Mouse (Mus musculus) spleen, postnatal 14 days (tissue): ENCODE results near the gene Itfg1.
A peak's percentile ranks its signal among the peaks of the same experiment; 100 is the strongest.
"Not testable (repeated sequence)": the region's sequence is repeated elsewhere in the genome, so short reads cannot be mapped to it uniquely, and the experiment has no call there.

Experiments used
- DNase-seq, 2 experiments: peaks; one replicate each; pipeline ENCODE4 v3.0.0; 2021 to 2022; ENCODE audit warnings: low spot score in 2 of 2

Itfg1 gene

GRCm38 (mm10) chr8:85840657-85841488 is at the start of gene Itfg1, which contains the start of gene Phkb:
Gene Itfg1 (minus strand): TSS chr8:85840921.
Gene Phkb (plus strand): TSS chr8:85840959.
- peak; percentile 77 to 90 for DNase-seq

GRCm38 (mm10) chr8:85884811-85885210 is 44.1 kb upstream of the Itfg1 start:
- no peak for DNase-seq

- no peak for DNase-seq
Observed at GRCm38 (mm10) chr8:85879624-85880023, 38.9 kb upstream of the Itfg1 start.

GRCm38 (mm10) chr8:85877976-85878375 is 37.3 kb upstream of the Itfg1 start:
- DNase-seq: no peak

- DNase-seq: no peak
Observed at GRCm38 (mm10) chr8:85871660-85872059, 30.9 kb upstream of the Itfg1 start.

GRCm38 (mm10) chr8:85862381-85862780 is 21.7 kb upstream of the Itfg1 start:
- DNase-seq: no peak

GRCm38 (mm10) chr8:85860612-85861011 is 19.9 kb upstream of the Itfg1 start:
- DNase-seq: no peak

- not testable (repeated sequence) for DNase-seq
Observed at GRCm38 (mm10) chr8:85857227-85857896, 16.6 kb upstream of the Itfg1 start.

GRCm38 (mm10) chr8:85854220-85855123 is 13.8 kb upstream of the Itfg1 start:
- no peak for DNase-seq

- DNase-seq: no peak
Observed at GRCm38 (mm10) chr8:85845887-85846286, 5.2 kb upstream of the Itfg1 start.

GRCm38 (mm10) chr8:85841489-85841795 is 721 bp upstream of the Itfg1 start:
- DNase-seq: no peak

GRCm38 (mm10) chr8:85839916-85840656 is 635 bp downstream of the Itfg1 start:
- DNase-seq: no peak

GRCm38 (mm10) chr8:85813621-85814020 is 27.1 kb downstream of the Itfg1 start:
- no peak for DNase-seq

GRCm38 (mm10) chr8:85801408-85801807 is 39.3 kb downstream of the Itfg1 start:
- no peak for DNase-seq

- DNase-seq: no peak
Observed at GRCm38 (mm10) chr8:85800164-85800563, 40.6 kb downstream of the Itfg1 start.

GRCm38 (mm10) chr8:85796392-85796791 is 44.3 kb downstream of the Itfg1 start:
- DNase-seq: not testable (repeated sequence)

- no peak for DNase-seq
Observed at GRCm38 (mm10) chr8:85788341-85788740, 52.4 kb downstream of the Itfg1 start.

- DNase-seq: no peak
Observed at GRCm38 (mm10) chr8:85787909-85788308, 52.8 kb downstream of the Itfg1 start.

GRCm38 (mm10) chr8:85785506-85785905 is 55.2 kb downstream of the Itfg1 start:
- no peak for DNase-seq

GRCm38 (mm10) chr8:85783871-85784270 is 56.9 kb downstream of the Itfg1 start:
- no peak for DNase-seq

GRCm38 (mm10) chr8:85780091-85780490 is 60.6 kb downstream of the Itfg1 start:
- no peak for DNase-seq
